Mouse (Mus musculus): ENCODE measurements around the gene Hist1h2bg. TPM values are rescaled to one million over a fixed set of nuclear protein-coding genes. Genes with fewer than 3 reads are reported as not detected.
"Not testable (repeated sequence)": the region's sequence is repeated elsewhere in the genome, so short reads cannot be mapped to it uniquely, and the experiment has no call there.

Gene Hist1h2bg
- polyA plus RNA-seq, 1 experiment from 2014 or later, result 2.5 TPM

- Histone ChIP-seq H3K27ac (replicated peaks) (peak overlapping the region; percentile 96), H3K4me2 (peak overlapping the region; percentile 89), H3K4me1 (replicated peaks) (peaks cover 43% of the 10 kb centered on the region), H3K9me3 (no peaks in the 10 kb centered on the region), H3K27me3 (no peaks in the 10 kb centered on the region), H3K9ac (peak overlapping the region; percentile 62), H3K36me3 (no peaks in the 10 kb centered on the region), H3K4me3 (peak overlapping the region; percentile 52)
- 23% methylated on average over 9 of the region's 9 CpGs for WGBS
- no peak for ATAC-seq (ENCODE audit: low FRiP score, low read depth)
These were observed 38.7 kb upstream of the Hist1h2bg start for GRCm38 (mm10) chr13:23532262-23533075.

DNA sequence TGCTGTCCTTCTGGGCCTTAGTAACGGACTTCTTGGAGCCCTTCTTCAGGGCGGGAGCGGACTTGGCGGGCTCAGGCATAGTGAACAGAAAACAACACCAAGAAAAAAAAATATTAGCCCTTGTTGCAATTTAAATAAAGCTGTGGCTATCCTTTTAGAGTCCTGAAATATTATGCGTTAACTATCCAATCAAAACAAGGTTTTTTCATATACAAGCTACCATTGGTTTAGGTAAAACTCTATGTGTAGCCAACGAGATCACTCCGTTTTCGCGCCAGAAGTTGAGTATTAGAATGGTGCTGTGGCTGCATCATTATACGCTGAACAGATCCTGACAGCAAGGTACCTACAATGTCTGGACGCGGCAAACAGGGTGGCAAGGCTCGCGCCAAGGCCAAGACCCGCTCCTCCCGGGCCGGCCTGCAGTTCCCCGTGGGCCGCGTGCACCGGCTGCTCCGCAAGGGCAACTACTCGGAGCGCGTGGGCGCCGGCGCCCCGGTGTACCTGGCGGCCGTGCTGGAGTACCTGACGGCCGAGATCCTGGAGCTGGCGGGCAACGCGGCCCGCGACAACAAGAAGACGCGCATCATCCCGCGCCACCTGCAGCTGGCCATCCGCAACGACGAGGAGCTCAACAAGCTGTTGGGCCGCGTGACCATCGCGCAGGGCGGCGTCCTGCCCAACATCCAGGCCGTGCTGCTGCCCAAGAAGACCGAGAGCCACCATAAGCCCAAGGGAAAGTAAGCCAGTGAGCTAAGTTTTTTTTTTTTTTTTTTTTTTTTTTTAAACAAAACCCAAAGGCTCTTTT is 37.4 kb upstream of the Hist1h2bg start, which contains the start of gene Hist1h2af:
Gene Hist1h2af, plus strand, starts transcription at position 347 of the 808 bp plus-strand sequence.
- peak within 1 kb of the TSS; percentile 89 for H3K4me2 ChIP-seq
- peak within 1 kb of the TSS; percentile 52 for H3K4me3 ChIP-seq
- peak within 1 kb of the TSS; percentile 96 for H3K27ac ChIP-seq (replicated peaks)
- H3K9ac ChIP-seq, result peak within 1 kb of the TSS; percentile 36
- H3K27me3 ChIP-seq, H3K9me3 ChIP-seq, H3K36me3 ChIP-seq: not testable (repeated sequence)
- peak; percentile 40 for ATAC-seq (ENCODE audit: low FRiP score, low read depth)
- H3K4me1 ChIP-seq (replicated peaks), result peaks cover 43% of the 10 kb centered on the region
- 0% methylated on average over 32 of the region's 53 CpGs for WGBS

GRCm38 (mm10) chr13:23534368-23535131 is 36.6 kb upstream of the Hist1h2bg start:
- Histone ChIP-seq H3K36me3 (no peaks in the 10 kb centered on the region), H3K4me2 (peak overlapping the region; percentile 89), H3K27me3 (no peaks in the 10 kb centered on the region), H3K9me3 (no peaks in the 10 kb centered on the region), H3K4me1 (replicated peaks) (peaks cover 37% of the 10 kb centered on the region), H3K9ac (peak overlapping the region; percentile 36), H3K27ac (replicated peaks) (peak overlapping the region; percentile 74), H3K4me3 (peak overlapping the region; percentile 52)
- under 1% methylated on average over 15 of the region's 15 CpGs for WGBS
- peak; percentile 3; the same call in 1 of the 2 replicates for ATAC-seq (ENCODE audit: low FRiP score, low read depth)

DNA sequence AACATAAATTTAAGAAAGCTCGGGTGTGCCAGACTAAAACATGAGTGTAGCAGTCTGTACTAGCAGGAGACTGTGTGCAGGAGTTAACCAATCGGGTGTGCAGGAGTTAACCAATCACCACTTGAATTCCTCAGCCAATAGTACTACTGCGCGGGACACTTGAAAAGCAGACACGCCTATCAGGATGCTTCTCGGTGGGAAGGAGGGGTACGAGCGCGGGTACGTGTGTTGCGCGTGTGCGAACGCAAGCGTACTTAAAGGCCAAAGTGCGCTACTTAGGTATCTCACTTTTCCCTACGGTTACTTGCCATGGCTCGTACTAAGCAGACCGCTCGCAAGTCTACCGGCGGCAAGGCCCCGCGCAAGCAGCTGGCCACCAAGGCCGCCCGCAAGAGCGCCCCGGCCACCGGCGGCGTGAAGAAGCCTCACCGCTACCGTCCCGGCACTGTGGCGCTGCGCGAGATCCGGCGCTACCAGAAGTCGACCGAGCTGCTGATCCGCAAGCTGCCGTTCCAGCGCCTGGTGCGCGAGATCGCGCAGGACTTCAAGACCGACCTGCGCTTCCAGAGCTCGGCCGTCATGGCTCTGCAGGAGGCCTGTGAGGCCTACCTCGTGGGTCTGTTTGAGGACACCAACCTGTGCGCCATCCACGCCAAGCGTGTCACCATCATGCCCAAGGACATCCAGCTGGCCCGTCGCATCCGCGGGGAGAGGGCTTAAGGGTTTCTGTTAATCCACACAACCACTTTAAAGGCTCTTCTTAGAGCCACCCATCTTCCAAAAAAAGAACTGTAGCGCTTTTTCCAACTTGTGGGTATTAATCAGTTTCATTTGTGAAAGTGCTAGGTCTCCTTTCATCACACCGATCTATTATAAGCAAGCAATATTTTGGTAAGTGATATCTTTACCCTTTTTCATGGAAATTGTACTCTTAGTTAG is 35.8 kb upstream of the Hist1h2bg start, which contains the start of gene Hist1h3g:
Gene Hist1h3g, plus strand, starts transcription at position 286 of the 939 bp plus-strand sequence.
- H3K9ac ChIP-seq, result peak within 1 kb of the TSS; percentile 36
- WGBS, result under 1% methylated on average over 49 of the region's 62 CpGs
- H3K27me3 ChIP-seq, H3K9me3 ChIP-seq, H3K36me3 ChIP-seq: not testable (repeated sequence)
- peak within 1 kb of the TSS; percentile 52 for H3K4me3 ChIP-seq
- peak; percentile 94 for ATAC-seq (ENCODE audit: low FRiP score, low read depth)
- H3K4me1 ChIP-seq (replicated peaks), result peaks cover 30% of the 10 kb centered on the region
- H3K27ac ChIP-seq (replicated peaks), result peak within 1 kb of the TSS; percentile 74
- H3K4me2 ChIP-seq, result peak within 1 kb of the TSS; percentile 89

GRCm38 (mm10) chr13:23536076-23536822 is 34.9 kb upstream of the Hist1h2bg start:
- 20% methylated on average over 7 of the region's 7 CpGs for WGBS

DNA sequence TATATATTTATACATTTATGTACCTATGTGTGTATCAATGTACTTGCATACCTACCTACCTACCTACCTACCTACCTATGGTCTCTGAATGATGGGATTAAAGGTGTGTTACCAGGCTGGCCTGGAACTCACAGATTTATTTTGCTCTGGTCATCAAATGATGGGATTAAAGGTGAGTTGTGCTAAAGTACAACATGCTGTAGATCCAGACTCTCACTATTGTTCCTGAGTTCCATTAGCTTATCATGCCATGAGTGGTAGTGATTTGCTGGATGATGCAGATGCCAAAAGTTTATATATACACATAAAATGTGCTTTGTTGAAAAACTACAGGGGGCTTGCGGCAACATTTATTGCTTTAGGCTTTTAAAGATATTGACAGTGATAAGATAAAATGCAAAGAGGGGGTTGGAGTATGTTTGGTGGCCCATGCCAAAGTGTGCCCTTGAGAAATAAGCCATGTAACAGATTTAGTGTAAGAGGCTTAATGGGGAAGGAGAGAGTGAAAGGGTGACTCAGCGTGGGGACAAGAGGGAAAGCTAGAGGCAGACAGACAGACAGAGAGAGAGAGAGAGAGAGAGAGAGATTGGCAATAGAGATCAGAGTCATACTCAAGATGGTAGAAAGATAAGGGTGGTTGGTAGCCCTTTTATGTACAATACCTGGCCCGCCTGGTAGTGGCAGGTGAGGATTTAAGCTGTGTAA is 34.0 kb upstream of the Hist1h2bg start:
- peak overlapping the region; percentile 89 for H3K4me2 ChIP-seq
- H3K36me3 ChIP-seq, result no peaks in the 10 kb centered on the region
- H3K9ac ChIP-seq, result no peak overlapping the region
- no peak for ATAC-seq (ENCODE audit: low FRiP score, low read depth)
- no peaks in the 10 kb centered on the region for H3K9me3 ChIP-seq
- H3K4me3 ChIP-seq, result no peak overlapping the region
- H3K4me1 ChIP-seq (replicated peaks), result peaks cover 27% of the 10 kb centered on the region
- no peaks in the 10 kb centered on the region for H3K27me3 ChIP-seq
- 83% methylated on average over 3 of the region's 3 CpGs for WGBS
- H3K27ac ChIP-seq (replicated peaks), result no peak overlapping the region

More at GRCm38 (mm10) chr13:23536076-23536822, 34.9 kb upstream of the Hist1h2bg start:
- no peaks in the 10 kb centered on the region for H3K36me3 ChIP-seq
- H3K27me3 ChIP-seq, result no peaks in the 10 kb centered on the region
- H3K4me2 ChIP-seq, result peak overlapping the region; percentile 89
- no peak for ATAC-seq (ENCODE audit: low FRiP score, low read depth)
- no peak overlapping the region for H3K27ac ChIP-seq (replicated peaks)
- H3K9me3 ChIP-seq, result no peaks in the 10 kb centered on the region
- H3K4me3 ChIP-seq, result peak overlapping the region; percentile 52
- peaks cover 30% of the 10 kb centered on the region for H3K4me1 ChIP-seq (replicated peaks)
- H3K9ac ChIP-seq, result 0 out of 2 replicates have a peak overlapping the region, but pooled peaks have one; percentile 10

DNA sequence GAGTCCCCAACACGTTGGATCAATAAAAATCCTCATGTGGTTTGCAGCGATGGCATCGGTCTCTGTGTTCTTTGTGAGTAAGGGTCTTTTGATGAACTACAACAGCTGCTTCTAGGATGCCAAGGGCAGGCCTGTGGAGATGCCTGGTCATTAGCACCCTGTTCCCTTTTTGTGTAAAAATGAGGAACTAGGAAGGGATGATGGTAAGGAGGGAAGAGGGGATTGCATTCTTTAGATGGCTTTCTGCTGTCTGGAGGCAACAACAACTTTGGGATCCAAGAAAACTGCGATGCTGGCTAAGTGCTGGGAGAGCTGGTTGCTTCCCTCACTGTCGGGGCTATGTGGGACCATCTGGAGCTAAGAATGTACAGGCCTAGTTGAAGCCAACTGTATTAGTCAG is 32.9 kb upstream of the Hist1h2bg start:
- no peaks in the 10 kb centered on the region for H3K9me3 ChIP-seq
- H3K27me3 ChIP-seq, result no peaks in the 10 kb centered on the region
- no peak overlapping the region for H3K4me3 ChIP-seq
- H3K9ac ChIP-seq, result no peak overlapping the region
- no peak overlapping the region for H3K27ac ChIP-seq (replicated peaks)
- WGBS, result 78% methylated on average over 5 of the region's 5 CpGs
- no peak overlapping the region for H3K4me2 ChIP-seq
- H3K4me1 ChIP-seq (replicated peaks), result peaks cover 21% of the 10 kb centered on the region
- no peaks in the 10 kb centered on the region for H3K36me3 ChIP-seq
- no peak for ATAC-seq (ENCODE audit: low FRiP score, low read depth)

GRCm38 (mm10) chr13:23539821-23540220 is 31.4 kb upstream of the Hist1h2bg start:
- H3K27ac ChIP-seq (replicated peaks); H3K4me2 ChIP-seq; H3K27me3 ChIP-seq; H3K9ac ChIP-seq; H3K4me3 ChIP-seq; H3K36me3 ChIP-seq; ATAC-seq (ENCODE audit: low FRiP score, low read depth); H3K9me3 ChIP-seq: not testable (repeated sequence)
- peaks cover 12% of the 10 kb centered on the region for H3K4me1 ChIP-seq (replicated peaks)
- WGBS, result 70% methylated on average over 1 of the region's 1 CpGs

GRCm38 (mm10) chr13:23541497-23541896 is 29.7 kb upstream of the Hist1h2bg start:
- WGBS, result 81% methylated on average over 3 of the region's 3 CpGs
- Histone ChIP-seq H3K27ac (replicated peaks) (no peak overlapping the region), H3K9me3 (no peaks in the 10 kb centered on the region), H3K4me3 (no peak overlapping the region), H3K4me1 (replicated peaks) (peaks cover 8% of the 10 kb centered on the region), H3K4me2 (no peak overlapping the region), H3K27me3 (no peaks in the 10 kb centered on the region), H3K9ac (no peak overlapping the region), H3K36me3 (no peaks in the 10 kb centered on the region)
- ATAC-seq (ENCODE audit: low FRiP score, low read depth), result no peak
